9 mouse cellular contexts compared by ENCODE assay signal in genomic region chr8:88792691-88793323, GRCm38 (mm10).
DNase-seq lines count a peak whose midpoint lies in the region; ATAC-seq lines count a peak whose summit lies in the region.
"Had no signal": no experiment of that assay in that cellular context is flagged by ENCODE, and none has a peak within 500 bp of the region (broad histone marks: within the 10 kb centered on the region; RNA-seq: fewer than 3 reads in every experiment).

No protein-coding gene starts in this region.

- no peak for ATAC-seq in heart, embryonic 12.5 days (ENCODE audit: insufficient number of reproducible peaks, low FRiP score)

- no peaks in the 10 kb centered on the region for H3K36me3 ChIP-seq in heart, embryonic 12.5 days
- H3K36me3 ChIP-seq: G1E had no signal

- 69% methylated on average over 8 of the region's 8 CpGs for WGBS in heart, embryonic 12.5 days

- H3K9ac ChIP-seq in heart, embryonic 12.5 days: no peak overlapping the region

- DNase-seq in heart, adult 8-10 months (ENCODE audit: low spot score): peak; percentile 2
- DNase-seq in right cerebral cortex, adult 18-20 months: peak; percentile 76
- DNase-seq in right cerebral cortex, postnatal 4 days: no peak
- DNase-seq in kidney, postnatal 14 days: peak; percentile 13
- peak; percentile 83 for DNase-seq in telencephalon, adult 2 months (ENCODE audit: low read depth, low spot score)
- DNase-seq in spleen, adult 18-20 months: no peak
- DNase-seq in thymus, postnatal 14 days: no peak

- H3K4me2 ChIP-seq in heart, embryonic 12.5 days: no peak overlapping the region

- no peak overlapping the region for H3K27ac ChIP-seq in heart, embryonic 12.5 days (ENCODE audit: poor library complexity, severe bottlenecking)

- no peak overlapping the region for H3K4me3 ChIP-seq in heart, embryonic 12.5 days

- no peaks in the 10 kb centered on the region for H3K9me3 ChIP-seq in heart, embryonic 12.5 days (replicated peaks)

- 0 out of 2 replicates have a peak, but pooled peaks cover 5% of the 10 kb centered on the region for H3K27me3 ChIP-seq in heart, embryonic 12.5 days (replicated peaks)

- 0 out of 2 replicates have a peak, but pooled peaks cover 3% of the 10 kb centered on the region for H3K4me1 ChIP-seq in heart, embryonic 12.5 days (replicated peaks)

Comparison
In these comparisons a context has a peak if more than half of its experiments do, and no peak if none do; other contexts are left out.
1. DNase-seq: peak in heart, adult 8-10 months (single experiment), right cerebral cortex, adult 18-20 months (single experiment), kidney, postnatal 14 days (single experiment) and telencephalon, adult 2 months (single experiment); none in right cerebral cortex, postnatal 4 days (single experiment), spleen, adult 18-20 months (0 of 2) and thymus, postnatal 14 days (single experiment).